Mouse (Mus musculus) kidney, postnatal 14 days (tissue): ENCODE results near the gene Snx19.

Experiments
- DNase-seq: peaks from one replicate; pipeline ENCODE4 v3.0.0; 2022; ENCODE audit warnings: mixed read lengths

Snx19 gene

DNA sequence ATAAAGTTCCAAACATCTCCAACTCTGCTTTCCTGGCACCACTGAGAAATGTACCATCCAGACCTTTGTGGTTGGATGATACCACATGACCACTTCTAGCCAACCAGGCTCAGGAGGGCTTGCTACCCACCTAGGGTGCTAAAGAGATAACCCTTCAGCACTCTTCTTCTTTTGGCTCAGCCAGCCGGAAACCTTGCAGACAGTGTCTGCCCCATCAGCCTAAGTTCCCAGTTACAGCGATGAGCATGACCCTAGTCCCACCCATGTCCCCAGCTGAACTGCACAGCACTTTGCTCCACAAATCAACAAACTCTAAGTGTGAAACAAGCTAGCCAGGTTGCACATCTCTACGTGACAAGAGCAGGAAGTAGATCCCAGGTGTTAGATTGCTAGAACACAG is 57.3 kb downstream of the Snx19 start:
- DNase-seq, result no peak

DNA sequence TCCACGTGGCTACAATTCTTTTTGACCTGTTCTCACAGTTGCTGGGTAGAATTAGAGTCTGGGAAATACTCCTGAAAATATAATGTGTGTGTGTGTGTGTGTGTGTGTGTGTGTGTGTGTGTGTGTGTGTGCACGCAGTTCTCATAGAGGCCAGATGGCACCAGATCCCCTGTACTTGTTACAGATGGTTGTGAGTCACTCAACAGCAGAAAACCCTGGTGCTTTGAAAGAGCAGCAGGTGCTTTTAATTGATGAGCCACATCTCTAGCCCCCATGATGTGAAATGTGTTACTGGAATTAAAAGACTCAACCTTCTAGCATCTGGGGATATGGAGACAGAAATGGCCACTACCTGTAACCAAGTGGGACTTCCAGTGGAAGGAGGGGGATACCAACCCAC is 58.3 kb downstream of the Snx19 start:
- DNase-seq, result no peak

- DNase-seq, result no peak
These were observed 61.5 kb downstream of the Snx19 start for GRCm38 (mm10) chr9:30488384-30488783.

DNA sequence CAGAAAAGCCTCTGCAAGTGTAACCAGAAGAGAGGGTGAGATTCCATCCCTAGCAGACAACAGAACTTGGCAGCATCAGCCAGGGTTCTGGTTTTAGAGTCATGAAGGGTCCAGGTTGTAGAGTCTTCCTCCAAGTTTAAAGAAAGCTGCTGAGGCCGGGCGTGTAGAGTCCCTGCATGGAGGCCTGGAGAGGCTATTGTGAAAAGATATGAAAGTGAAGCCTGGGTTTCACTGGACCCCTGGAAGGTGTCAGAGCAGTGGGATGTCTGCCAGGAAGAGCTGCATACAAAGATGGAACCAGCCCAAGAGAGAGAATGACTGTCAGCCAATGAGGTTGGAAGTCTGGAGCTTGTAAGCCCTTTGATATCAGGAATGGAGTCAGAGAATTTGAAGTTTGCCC is 67.5 kb downstream of the Snx19 start:
- DNase-seq, result no peak

- DNase-seq, result peak; percentile 12
These were observed 82.1 kb downstream of the Snx19 start for GRCm38 (mm10) chr9:30508966-30509365.

DNA sequence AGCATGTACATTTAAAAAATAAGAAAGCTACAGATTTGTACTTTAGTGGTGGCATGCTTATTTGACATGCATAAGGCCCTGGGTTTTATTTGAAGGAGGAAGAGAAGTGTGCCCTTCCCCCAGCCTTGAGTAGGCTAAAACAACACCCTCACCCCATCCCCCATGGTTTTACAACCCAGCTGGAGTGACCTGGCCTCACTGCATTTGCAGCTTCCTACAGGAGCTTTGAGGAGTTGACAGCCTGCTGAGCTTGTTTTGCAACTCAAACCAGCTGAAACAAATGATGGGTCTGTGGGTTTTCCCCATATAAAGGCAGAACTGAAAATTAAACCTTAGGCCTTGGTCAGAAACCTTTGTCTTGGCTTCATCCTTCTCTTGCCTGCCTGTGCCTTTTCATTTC is 89.0 kb downstream of the Snx19 start:
- no peak for DNase-seq
